Mouse (Mus musculus) adrenal gland, postnatal 10 days (tissue): ENCODE measurements at regions not wholly inside any gene's neighbourhood (a gene's known extent, or its start where the extent isn't known, plus 50 kb on each side); places are given as distances from the start of the nearest gene placed in this dataset.

Experiments
- DNase-seq: peaks from one replicate; pipeline ENCODE4 v3.0.0; 2021; ENCODE audit warnings: mixed read lengths

- no peak for DNase-seq
Measured at GRCm38 (mm10) chr14:58596936-58597335, 526.6 kb downstream of the Fgf9 start.

- DNase-seq, result no peak
Measured at GRCm38 (mm10) chr14:58581806-58582205, 511.5 kb downstream of the Fgf9 start.

DNA sequence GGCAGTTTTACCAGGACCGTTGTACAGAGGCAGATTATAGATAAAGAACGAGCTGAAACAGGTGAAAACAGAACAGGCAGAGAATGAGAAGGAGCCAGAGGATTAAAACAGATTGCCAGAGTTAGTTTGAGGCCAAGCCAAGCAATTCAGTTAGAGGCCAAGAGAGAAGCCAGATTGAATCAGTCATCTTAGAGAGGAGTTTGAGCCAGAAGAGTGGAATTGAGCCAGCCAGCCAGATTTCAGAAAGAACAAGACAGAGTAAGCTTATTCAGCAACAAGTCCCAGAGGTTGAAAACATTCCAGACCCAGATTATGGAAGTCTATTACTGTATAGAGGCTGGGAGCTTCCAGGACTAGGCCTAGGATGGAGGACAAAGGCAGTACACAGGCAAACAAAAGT lies 499.7 kb downstream of the Fgf9 start:
- no peak for DNase-seq

DNA sequence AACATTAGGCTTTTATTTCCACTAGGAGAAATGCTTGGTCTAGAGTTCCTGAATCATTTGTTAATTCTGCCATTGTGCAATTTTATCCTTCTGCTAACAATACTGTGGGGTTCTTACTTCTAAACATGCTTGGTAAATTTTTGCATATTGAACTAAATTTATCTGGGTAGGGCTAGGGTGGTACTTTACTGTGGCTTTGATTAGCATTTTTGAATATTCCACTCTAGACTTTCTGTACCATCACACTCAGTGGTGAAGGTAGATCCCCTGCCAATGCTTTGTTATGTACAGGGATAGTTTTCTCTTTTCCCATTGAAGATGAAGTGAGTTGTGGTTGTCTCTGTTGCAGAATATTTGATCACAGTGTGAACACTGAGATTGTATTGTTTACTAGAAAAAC lies 497.1 kb downstream of the Fgf9 start:
- no peak for DNase-seq

DNA sequence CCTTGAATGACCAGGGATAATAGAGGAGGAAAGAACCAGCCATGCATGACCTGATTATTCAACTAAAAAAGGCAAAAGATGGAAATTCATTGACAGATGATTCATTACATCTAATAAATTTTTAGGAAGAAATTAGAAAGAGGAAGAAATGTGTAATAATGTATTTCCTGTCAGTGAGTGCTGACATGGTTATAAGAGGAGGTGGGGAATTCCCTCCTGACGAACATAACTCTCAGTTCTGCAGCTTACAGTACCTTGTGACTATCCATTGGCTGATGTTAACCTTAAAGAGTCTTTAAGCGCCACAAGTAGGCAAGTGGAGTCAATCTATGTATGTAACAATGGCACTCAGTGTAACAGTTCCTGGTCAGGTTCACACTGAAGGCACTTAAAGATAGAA lies 492.7 kb downstream of the Fgf9 start:
- DNase-seq, result no peak

DNA sequence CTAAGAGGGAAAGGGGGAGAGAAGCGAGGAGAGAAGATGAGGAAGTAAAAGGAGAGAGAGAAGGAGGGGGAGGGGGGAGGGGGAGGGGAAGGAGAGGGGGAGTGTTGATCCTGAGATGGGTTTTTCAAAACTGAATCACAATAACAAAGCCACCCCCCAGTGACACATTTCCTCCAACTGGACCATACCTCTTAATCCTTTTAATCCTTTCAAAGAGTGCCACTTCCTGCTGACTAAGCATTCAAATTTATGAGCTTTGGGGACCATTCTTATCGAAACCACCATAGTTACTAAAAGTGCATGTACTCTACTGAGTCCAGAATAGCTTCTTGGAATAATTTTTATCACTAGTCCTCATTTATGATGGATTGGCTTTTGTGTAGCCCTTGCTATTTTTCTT lies 480.4 kb downstream of the Fgf9 start:
- DNase-seq, result no peak

GRCm38 (mm10) chr14:58545778-58546177 lies 475.4 kb downstream of the Fgf9 start:
- DNase-seq, result no peak

GRCm38 (mm10) chr14:58543140-58543767 lies 472.9 kb downstream of the Fgf9 start:
- DNase-seq, result peak; percentile 8

GRCm38 (mm10) chr14:58538135-58538534 lies 467.8 kb downstream of the Fgf9 start:
- DNase-seq, result no peak

GRCm38 (mm10) chr14:58520976-58521549 lies 450.7 kb downstream of the Fgf9 start:
- DNase-seq, result peak; percentile 46

DNA sequence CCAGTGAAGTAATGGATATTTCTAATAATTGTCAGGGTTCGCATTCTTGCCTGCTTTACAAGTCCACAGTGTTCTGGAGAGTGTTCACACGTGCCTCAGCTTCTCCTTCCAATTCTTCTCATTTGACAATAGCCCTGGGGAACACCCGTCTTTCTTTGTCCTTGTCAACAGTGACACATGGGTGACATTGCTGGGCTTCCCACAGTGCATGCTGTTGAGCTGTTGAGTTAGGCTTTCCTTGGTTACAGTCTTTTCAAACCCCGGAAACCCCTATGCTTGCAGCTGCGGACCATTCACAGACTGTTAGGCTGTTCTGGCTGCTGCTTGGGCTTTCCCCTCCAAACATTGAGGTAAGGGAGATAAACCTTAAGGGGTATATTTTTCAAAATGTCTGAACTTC lies 450.0 kb downstream of the Fgf9 start:
- DNase-seq, result no peak

DNA sequence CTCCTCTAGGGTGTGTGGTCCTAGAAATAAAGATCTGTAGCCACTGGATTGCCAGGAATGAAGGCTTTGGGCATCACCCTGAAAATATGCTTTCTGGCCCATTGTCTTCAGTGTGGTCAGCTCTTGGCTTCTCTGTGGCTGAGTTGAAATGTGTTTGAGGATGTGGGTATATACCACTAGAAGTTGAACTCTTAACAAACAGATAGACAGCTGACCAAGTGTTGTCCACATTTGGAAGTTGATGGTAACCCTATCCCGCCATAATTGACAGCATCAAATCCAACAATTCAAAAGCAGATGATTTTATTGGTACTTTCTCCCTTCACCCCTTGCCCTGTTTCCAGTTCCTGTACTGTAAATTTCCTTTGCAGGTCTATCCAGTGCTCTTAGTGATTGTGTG lies 448.7 kb downstream of the Fgf9 start:
- DNase-seq, result no peak

DNA sequence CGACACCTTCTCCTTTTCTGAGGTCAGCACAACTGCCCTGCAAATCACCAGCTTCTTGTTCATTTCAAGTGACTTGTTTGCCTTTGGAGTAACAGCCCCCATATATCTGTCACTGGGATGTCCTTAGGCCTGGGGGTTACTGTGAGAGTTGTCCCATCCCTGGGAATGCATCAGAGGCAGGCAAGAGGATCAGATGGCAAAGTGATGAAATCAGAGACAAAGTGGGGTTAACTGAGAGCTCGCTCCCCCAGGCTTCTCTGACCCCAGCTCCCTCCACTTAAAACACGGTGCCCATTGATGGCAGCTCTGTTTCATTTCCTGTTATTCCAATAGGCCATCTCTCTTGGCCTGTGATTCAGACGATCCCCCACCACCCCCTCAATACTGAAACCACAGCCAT lies 446.2 kb downstream of the Fgf9 start:
- no peak for DNase-seq

DNA sequence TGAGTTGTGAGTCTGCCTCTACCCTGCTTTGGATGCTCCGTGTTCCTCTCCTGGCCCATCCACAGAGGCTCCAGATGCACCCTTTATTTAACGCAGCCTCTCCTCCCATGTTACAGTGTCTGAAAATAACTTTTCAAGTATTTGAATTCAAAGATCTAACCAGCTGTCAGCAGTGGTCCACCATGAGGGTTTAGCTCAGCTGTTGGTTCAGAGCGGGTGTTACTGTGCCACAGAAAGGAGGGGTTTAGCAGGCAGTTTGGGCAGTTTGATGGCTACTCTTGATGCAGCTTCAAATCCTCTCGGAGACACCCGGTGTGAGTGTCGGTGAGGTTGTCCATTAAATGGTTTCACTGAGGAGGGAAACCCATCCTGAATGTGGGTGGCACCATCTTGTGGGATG lies 441.8 kb downstream of the Fgf9 start:
- no peak for DNase-seq

- no peak for DNase-seq
Measured at GRCm38 (mm10) chr14:58511571-58511985, 441.2 kb downstream of the Fgf9 start.

- peak; percentile 25 for DNase-seq
Measured at GRCm38 (mm10) chr14:58510790-58511189, 440.4 kb downstream of the Fgf9 start.

DNA sequence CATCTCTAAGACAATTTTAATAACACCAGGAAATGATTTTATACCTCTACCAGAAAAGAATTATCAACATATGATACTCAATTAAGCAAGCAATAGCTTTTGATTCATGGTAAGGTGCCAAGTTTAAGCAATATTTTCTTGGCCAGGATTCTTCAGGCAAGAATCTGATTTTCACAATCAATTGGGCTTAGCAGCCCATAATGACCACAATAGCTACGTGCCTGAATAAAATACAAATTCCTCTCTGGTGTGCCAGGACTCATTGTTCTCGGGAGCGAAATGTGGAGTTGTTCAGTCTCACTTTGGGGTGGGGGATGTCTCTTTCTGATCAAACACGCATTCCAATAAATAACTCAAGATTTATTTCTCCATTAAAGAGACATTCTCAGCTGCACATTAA lies 438.8 kb downstream of the Fgf9 start:
- DNase-seq, result no peak

- DNase-seq, result no peak
Measured at GRCm38 (mm10) chr14:58506490-58506889, 436.1 kb downstream of the Fgf9 start.

GRCm38 (mm10) chr14:58505841-58506240 lies 435.5 kb downstream of the Fgf9 start:
- peak; percentile 72 for DNase-seq

- DNase-seq, result no peak
Measured at GRCm38 (mm10) chr14:58502890-58503289, 432.5 kb downstream of the Fgf9 start.

DNA sequence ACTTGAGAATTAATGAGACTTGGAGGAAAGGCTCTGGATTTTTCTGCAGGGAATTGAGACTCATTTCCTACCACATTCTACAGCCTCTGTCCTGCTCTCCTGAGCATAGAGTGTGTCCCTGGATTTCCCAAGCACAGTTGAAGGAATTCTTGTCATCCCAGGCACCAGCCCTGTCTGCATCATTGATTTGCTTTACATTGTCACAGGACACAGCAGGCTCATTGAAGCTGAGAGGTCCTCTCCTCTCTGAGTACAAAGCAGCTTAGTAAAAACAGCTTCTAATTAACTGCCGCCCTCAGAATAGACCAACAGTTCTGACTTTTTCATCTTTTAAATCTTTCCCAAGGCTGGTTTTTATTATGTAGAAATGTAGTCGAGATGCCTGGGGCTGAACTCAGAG lies 429.7 kb downstream of the Fgf9 start:
- DNase-seq, result no peak

- DNase-seq, result no peak
Measured at GRCm38 (mm10) chr14:58499501-58499900, 429.2 kb downstream of the Fgf9 start.

GRCm38 (mm10) chr14:58499071-58499470 lies 428.7 kb downstream of the Fgf9 start:
- no peak for DNase-seq

DNA sequence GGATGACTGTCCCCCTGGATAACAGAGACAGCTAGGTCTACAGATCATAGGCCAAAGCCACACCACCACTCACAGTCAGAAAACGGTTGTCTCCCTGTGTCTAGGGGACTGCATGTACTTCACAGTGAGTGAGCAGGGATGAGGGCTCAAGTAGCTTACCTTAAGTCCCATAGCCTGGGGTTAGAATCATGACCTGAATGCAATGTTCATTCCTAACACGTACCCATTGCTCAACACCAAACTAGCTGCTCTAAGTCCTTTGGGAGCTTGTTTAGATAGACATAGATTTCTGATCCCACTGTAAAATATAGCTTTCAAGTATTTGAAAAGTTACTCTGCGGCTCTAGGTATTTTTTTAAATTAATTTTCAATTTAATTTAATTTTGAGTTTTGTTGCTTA lies 426.6 kb downstream of the Fgf9 start:
- no peak for DNase-seq
